Mouse (Mus musculus): ENCODE data around the gene Hist1h1e.
A peak's percentile ranks its signal among the peaks of the same experiment; 100 is the strongest.

The Hist1h1e gene

DNA sequence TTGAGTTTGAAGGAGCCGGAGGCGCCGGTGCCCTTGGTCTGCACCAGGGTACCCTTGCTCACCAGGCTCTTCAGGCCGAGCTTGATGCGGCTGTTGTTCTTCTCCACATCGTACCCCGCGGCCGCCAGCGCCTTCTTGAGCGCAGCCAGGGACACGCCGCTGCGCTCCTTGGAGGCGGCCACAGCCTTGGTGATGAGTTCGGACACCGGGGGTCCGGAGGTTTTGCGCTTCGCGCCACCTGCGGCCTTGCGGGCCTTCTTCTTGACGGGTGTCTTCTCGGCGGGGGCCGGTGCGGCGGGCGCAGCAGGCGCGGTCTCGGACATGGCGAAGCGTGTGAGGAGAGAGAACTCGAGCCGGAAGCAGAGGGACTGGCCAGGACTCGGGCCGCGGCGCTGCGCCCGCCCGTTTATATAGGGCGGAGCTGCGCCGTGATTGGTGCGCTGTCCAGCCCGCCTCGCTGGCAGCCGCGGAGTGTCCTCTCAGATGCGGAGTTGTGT, at the start of gene Hist1h1e:
Hist1h1e (minus strand) TSS at position 384 of the 497 bp plus-strand sequence.
- DNase-seq (ENCODE audit: low spot score in 2 of 2) = peak; percentile 84 to 90

DNA sequence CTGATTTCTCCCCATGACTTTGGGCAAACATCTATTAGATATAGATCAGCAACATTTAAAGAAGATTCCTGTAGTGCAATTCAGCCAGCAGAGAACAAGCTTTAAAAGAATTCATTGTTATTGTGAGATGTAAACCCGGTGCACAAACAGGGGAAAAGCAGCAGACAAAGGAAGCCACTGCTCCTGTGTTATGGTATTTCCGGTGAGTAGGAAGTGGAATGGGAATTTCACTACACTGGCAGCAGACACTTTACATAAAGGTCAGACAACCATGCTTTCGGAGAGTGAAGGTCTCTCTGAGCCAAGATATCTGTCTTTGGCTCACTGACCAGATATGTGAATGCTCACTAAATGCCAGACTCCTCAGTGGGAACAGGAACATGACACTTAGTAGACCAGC, 40.2 kb upstream of the Hist1h1e start:
- no peak for DNase-seq (ENCODE audit: low spot score in 2 of 2)

DNA sequence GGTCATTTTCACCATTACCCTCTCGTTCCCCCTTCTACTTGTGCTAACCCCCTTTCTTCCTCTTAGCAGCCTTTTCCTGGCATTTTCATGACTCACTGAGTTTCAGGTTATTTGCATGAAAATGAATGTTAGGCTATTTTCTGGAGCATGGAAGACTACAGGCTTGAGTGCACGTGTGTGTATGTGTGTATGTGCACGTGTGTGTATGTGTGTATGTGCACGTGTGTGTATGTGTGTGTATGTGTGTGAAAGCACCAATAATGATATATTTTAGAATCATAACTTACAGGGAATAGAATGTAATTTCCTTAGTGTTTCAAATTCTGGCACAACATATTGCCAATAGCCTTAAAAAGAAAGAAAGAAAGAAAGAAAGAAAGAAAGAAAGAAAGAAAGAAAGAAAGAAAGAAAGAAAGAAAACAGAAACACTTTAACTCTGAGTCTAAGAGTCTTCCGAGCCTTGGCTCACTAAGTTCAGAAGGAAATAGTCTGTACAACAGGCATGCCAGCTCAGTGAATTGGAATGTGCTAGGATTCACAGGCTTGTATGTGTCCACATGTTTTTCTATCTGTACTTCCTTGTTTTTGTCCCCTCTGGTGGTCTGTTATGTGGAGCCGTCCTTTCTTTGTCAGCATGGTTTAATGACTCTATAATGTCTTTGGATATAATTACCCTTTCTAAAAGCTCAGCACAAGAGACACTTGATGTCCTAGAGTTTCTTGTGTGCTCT, 37.4 kb upstream of the Hist1h1e start:
- no peak for DNase-seq (ENCODE audit: low spot score in 2 of 2)

DNA sequence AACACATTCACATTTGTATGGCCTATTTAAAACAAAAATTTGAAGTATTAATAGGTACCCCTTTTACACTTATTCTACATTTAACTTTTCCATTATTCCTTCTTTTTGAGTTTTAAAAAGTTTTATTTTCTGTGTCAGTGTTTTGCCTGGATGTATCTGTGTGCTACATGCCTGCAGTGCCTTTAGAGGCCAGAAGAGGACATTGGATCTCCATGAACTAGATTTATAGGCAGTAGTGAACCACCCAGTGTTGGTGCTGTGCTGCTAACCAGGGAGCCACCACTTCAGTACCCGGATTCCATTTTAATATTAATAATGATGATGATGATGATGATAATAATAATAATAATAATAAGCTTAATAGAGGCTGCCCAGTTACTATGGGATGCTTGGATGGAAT, 8.3 kb upstream of the Hist1h1e start:
- no peak for DNase-seq (ENCODE audit: low spot score in 2 of 2)

DNA sequence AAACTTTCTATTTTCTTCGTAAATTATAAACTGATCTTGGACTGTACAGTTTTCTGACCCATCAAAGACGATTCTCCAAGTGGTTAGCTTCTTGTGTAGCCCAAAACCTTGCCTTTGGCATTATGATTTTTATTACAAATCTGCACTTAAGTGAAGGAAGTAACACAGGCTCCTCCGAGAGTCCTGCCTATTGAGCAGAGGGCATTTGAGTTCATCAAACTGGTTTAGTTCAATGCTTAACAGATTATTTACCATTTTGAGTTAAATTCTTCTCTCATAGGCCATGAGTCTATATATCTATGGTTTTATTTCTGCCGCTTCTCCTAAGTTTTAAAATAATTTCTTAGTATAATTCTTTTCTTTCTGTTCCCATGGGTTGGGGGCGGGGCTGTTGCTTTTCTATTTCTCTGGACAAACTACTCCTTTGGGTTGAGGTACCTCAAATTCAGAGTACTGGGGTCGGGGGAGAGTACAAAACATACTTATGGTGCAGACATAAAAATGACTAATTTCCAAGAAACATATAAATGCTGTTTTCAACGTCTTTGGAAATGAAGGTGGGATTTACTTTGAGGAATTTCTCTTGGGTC, 598 bp upstream of the Hist1h1e start:
- no peak for DNase-seq (ENCODE audit: low spot score in 2 of 2)

DNA sequence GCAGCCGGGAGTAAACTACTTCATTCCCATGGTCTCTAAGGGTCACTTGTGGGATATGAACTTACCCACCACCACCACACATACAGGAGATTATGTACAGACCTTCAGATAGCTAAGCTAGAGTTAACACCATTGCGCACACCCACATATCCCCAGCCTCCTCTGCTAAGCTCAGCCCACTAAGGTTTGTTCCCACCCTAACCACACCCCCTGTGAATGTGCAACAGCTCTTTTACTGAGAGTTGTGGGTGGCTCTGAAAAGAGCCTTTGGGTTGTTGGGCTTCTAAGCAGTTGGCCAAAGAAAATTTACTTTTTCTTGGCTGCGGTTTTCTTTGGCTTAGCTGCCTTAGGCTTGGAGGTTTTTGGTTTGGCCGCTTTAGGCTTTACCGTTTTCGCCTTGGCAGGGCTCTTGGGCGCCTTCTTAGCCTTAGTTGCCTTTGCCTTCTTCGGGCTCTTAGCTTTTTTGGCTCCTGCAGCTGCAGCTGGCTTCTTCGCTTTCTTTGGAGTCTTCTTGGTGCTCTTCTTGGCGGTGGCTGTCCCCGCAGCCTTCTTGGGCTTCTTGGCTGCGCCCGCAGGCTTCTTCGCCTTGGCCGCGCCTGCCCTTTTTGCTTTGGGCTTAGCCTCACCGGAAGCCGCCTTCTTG, 705 bp downstream of the Hist1h1e start:
- DNase-seq (ENCODE audit: low spot score in 2 of 2) = peak; percentile 68 to 75

DNA sequence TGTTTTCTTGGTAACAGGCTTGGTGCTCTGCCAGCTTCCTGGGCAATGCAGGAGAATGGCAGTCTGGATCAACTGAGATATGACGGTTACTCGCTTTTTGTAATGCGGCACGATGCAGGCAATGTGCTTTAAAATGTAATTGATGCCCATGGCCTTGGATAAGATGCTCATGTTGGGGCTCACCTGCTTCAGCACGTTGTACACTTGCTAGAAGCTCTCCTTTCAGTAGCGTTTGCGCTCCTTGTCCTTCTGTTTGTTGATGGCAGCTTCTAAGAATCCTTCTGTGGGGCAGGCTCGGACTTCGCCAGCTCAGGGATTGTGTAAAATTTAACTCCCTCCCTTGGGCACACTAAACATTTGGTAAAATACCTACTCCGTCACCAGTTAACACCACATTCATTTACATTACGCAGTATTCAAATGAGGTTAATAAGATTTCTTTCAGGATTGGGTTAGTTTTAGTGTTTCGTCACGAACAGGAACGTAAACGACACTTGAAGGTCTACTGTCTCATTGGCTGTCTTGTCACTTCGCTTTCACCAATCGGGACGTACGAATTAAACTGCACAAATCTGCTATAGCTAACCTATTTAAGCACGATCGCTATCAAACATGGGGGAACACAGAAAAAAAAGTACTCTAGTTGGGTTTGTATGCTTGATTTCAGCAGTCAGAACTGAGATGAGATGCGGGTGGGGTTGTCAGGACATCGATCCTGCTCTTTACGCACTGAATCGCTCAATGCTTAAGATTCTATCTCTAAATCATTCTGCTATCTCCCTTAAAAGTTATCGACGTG, 1.4 kb downstream of the Hist1h1e start, which contains the start of gene Hist1h2be:
Hist1h2be (minus strand) TSS at position 392 of the 799 bp plus-strand sequence.
- DNase-seq (ENCODE audit: low spot score in 2 of 2) = peak; percentile 54 to 58

DNA sequence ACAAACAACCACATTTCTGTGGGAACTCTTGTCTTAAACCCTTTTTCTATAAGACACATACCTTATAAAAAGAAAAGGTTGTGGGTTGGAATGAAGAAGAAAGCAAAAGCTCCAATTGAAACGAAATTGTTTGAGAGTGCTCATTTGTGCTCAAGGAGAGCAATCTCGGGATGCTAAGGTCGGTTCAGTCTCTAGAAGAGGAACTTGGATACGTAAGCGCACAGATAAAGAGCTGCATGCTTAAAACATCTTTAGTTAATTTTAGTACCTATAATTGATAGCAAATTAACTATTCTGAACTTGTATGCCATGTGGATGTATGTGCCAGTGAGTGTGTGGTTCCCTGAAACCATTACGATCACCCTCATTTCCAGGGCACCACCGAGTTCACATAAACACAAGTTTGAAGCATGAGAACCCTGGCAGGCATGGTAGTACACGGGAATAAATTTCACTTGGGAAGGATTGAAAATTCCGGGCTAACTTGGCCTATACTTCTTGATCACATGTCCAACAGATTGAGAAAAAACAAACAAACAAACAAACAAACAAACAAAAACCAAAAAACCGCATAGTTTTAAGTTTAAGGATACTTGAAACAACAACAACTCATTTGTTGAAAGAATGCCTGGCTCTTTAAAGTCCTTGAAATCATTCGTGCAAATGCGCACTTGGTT, 2.2 kb downstream of the Hist1h1e start:
- DNase-seq (ENCODE audit: low spot score in 2 of 2) = no peak

DNA sequence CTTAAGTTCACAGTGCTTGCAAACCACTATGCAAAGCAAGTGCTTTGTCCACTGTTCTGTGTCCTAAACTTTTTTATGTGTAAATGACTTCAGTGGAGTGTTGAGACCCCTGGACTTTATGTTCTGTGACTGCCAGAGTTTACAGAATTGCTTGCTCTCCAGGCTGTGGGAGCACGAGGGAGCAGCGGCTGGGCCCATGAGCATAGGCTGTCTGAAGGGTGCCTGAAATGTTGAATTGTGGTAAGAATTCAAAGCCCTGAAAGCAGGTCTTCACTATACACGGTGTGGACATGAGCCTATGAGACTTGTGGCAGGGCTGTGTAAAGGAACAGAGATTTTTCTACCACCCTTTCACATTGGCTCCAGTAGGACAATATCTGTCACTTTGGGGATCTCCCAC, 10.7 kb downstream of the Hist1h1e start:
- DNase-seq (ENCODE audit: low spot score in 2 of 2) = no peak

DNA sequence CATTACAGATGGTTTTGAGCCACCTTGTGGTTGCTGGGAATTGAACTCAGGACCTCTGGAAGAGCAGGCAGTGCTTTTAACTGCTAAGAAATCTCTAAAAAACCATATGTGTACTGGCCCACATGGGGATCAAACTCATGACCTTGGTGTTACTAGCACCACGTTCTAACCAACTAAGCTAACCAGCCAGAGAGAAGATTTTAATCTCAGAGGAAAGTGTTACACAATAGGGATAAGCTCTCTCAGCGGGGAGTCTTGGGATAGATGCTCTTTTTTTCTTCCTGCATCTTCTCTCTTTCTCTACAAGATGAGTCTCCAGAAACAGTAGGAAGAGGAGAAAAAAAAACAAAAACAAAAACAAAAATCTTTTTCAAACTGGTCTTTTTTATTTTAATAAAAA, 12.0 kb downstream of the Hist1h1e start:
- DNase-seq (ENCODE audit: low spot score in 2 of 2) = no peak

DNA sequence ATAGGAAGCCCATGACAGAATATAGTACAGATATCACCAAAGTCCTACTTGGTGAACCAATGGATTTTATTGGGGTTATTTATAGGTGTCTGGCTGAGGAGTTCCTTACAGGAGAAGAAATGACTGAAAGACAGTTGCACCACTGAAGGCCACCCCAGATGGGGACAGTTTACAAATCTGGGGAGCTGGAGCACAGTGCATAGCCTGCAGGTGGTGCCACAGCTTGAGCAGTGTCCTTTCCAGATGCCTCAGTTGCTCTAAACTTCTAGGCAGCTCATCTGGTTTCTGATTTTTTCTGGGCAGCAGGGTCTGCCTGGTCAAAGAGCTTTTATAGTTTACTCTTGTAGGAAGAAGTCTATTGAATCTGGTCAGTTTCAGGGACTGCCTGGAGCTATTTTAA, 12.5 kb downstream of the Hist1h1e start:
- no peak for DNase-seq (ENCODE audit: low spot score in 2 of 2)

DNA sequence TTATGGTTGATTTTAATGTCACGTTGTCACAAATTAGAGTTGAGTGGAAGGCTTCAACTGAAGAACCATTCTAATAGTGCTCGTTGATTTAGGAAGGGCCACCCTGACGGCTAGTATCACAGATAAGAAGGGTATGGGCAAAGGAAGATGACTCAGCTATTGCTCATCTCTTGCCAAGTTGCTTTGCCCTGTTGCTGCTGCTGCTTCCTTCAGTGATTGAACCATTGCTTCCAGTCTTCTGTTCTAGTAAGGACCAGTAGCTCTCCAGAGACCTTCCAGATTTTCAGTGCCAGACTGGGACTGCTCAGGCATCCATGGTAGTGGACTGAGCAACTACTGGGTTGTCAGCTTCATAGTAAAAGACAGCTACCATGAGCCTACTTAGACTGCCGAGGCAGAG, 13.1 kb downstream of the Hist1h1e start:
- no peak for DNase-seq (ENCODE audit: low spot score in 2 of 2)

DNA sequence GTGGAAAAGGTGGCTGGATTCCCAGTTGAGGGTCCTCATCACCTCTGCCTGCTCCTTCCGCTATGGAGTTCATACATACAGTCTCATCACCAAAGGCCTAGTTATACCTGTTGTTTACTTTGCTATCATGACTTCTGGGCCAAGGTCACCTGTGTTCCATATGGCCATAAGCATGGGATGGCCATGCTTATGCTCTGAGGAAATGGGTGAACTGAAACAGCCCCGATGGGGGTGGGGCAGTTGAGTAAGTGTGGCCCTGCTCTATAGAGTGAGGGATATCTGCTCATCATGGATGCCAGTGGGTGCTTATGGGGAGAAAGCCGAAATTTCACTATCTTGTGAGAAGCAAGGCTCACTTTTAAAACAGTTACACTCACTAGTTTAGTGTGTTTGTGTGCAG, 17.3 kb downstream of the Hist1h1e start:
- DNase-seq (ENCODE audit: low spot score in 2 of 2) = no peak

DNA sequence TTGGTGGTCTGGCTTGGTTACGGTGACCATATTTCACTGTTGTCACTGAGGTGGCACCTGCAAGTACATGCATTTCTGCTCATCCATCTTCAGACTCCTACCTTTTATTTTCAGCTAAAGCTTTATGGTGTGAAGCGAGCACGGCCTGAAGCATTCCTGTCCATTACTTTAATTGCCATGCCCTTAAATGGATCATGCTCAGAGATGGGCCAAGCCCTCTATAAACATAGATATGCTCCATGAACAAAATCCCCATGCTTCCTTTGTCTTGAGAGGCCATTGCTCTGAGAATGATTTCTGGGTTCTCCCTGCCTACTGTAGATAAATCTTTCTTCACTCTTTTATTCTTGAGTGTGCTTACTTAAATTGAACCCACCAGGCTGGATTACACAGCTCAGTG, 17.9 kb downstream of the Hist1h1e start:
- DNase-seq (ENCODE audit: low spot score in 2 of 2) = no peak

DNA sequence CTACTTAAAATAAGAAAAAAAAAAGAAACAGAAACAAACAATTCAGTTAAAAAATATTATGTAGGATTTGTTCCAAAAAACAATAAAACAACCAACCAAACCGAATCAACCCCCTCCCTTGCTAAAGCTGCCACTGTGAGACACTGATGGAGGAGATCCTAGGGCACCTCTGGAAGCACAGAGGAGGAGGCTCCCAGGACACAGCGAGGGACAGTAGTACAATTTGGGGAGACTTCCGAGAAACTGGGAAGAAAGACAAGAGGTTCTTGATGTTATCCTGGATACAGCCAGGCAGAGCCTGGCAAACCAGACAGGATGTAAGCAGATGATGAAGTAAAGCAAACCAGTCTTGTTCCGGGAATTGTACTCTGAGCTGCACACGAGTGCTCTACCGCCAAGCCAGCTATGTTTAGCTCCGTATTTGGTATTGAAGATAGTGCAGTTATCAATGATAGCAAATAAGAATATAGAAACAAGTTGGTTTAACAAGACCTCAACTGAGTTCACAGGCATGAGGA, 19.1 kb downstream of the Hist1h1e start:
- no peak for DNase-seq (ENCODE audit: low spot score in 2 of 2)

DNA sequence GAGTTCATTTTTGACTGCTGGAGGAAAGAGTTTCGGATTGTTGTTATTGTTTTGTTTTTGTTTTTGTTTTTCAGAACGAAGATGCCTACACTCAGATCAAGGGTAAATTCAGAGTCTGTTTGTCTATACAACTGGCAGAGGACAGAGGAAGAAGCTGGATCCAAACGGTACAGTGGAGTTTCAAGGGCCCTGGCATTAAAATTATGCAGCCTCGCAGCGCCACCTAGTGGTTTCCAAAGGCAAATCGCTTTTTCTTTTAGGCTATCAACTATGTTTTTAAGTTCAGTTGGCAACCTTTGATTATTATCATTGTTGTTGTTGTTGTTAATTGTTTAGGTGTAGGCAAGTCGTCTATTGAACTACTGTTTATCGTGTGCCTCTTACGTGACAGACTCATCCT, 24.4 kb downstream of the Hist1h1e start:
- DNase-seq (ENCODE audit: low spot score in 2 of 2) = peak; percentile 64 to 77

DNA sequence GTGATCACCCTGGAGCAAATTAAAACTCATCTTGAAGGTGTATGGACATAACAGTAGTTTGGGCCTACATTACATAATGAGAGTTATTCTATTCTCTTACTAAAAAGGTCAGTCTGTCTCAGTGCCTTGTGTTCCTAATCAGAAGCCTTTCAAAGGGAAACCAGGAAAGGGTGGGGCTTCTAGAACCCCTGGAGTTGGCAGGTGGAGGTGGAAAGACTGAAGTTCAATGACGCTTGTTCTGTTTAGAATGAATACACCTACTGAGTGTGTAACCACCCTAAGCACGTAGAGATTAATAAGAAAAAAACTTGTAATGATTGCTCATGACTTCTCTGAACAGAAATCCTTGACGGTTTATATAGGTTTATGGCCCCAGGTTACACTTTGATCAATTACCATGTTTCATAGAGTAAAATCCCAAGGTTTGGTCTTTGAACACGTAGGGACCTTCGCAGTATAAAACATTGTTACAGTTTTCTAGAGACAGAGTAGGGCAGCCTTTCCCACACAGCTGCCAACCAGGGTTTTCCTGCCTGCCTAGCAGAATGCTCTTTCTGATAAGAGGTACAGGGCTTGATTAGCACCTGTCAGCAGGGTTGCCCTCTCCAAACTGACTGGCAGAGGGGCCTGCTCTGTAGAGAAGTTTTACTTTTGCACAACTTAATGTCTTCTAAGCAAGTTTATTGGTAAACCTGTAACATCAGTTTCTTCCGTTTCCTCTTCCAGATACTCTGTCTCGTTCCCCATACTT, 26.6 kb downstream of the Hist1h1e start:
- no peak for DNase-seq (ENCODE audit: low spot score in 2 of 2)

DNA sequence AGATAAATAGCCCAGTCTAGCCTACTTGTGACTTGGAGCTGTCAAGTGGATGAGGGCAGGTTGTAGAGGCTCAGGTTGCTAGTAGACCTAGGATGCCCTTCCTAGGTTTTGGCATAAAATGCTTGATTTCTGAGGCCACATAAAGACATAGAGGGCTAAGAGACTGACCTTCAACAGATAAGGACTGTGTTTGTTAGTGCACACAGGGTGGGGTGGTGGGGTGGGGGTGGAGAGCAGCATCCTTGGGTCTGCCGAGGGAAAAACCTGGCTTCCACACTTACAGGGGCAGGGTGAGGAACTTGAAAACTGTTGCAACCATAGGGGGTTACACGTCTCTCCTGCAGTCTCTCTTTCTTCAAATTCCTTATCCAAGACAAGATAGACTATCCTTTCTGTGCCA, 27.2 kb downstream of the Hist1h1e start:
- DNase-seq (ENCODE audit: low spot score in 2 of 2) = no peak

DNA sequence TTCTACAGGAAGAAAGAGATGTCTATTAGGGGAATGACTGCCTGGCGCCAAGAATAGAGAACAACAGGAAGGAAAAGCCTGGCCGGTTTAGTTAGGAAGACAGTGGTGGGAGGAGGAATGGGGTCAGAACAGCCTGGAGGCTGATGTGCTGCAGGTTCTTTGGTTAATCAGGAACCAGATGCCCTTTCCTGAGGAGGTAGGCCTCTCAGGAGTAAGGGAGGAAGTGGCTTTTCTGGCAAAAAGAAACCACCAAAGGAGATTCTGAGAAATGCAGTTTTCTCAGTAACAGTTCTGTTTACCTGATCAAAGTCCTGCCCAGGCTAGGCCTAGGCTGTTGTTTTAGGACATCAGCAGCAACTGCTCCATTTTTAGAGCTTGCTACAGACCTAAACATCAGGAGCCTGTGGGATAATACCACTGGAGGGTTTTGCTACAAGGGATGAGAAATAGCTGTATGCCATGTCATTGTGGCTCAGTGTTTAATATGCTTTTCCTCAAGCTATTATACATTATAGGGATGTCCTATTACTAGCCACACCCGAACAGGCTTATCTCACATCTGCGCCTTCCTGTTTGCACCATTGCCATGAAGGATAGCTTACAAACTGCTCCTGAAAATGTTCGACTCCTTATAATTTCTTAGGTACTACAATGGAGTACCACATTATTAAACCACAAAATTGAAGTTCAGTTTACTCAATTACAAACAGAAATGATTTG, 29.1 kb downstream of the Hist1h1e start:
- no peak for DNase-seq (ENCODE audit: low spot score in 2 of 2)

DNA sequence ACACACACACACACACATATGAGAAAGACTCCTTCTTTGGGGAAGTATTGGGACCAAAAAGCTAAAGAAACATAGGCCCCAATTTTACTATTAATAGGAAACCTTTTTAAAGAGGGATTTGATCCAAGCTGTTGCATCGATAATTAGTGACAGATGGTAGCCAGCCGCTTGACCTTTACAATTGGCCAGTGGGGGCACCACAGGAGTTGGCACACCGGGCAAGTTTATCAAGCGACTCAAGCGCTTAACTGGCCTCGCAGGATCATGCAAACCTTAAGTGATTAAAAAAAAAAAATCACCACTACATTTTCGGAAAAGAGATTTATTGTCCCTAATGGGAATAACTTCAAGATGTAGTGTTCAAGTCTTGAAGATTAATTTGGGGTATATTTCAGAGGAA, 29.7 kb downstream of the Hist1h1e start:
- no peak for DNase-seq (ENCODE audit: low spot score in 2 of 2)

Measured in urinary bladder, postnatal 36 days (tissue).